Mouse (Mus musculus): ENCODE data around the gene Fnbp1. TPM values are rescaled to one million over a fixed set of nuclear protein-coding genes. Genes with fewer than 3 reads are reported as not detected.

Fnbp1 gene
- total and polyA plus RNA-seq, 2 experiments from 2014 or later: 22.1 to 30.7 TPM

GRCm38 (mm10) chr2:31031972-31032371 lies 109.8 kb downstream of the Fnbp1 start:
- Histone ChIP-seq H3K4me1 (ENCODE audit: insufficient read depth, low read length) (no peaks in the 10 kb centered on the region), H3K4me3 (ENCODE audit: low read depth, low read length) (no peak overlapping the region), H3K27me3 (ENCODE audit: insufficient read depth, low read length) (no peaks in the 10 kb centered on the region), H3K36me3 (ENCODE audit: insufficient read depth, low read length) (peaks cover 71% of the 10 kb centered on the region), H3K27ac (ENCODE audit: low read depth, low read length) (no peak overlapping the region), H3K9ac (replicated peaks; ENCODE audit: low read length, poor library complexity, severe bottlenecking) (no peak overlapping the region), H3K9me3 (ENCODE audit: low read length) (no peaks in the 10 kb centered on the region), H3K4me2 (ENCODE audit: low read depth, low read length, poor library complexity, severe bottlenecking) (no peak overlapping the region)
- no peak for TF ChIP-seq CTCF (IDR thresholded peaks at IDR 0.05)
- DNase-seq (ENCODE audit: low spot score): no peak
- no peak for ATAC-seq (ENCODE audit: low FRiP score)
- WGBS: 89% methylated on average over 7 of the region's 7 CpGs

GRCm38 (mm10) chr2:31026642-31027041 lies 115.2 kb downstream of the Fnbp1 start:
- Histone ChIP-seq H3K9ac (replicated peaks; ENCODE audit: low read length, poor library complexity, severe bottlenecking) (no peak overlapping the region), H3K27ac (ENCODE audit: low read depth, low read length) (no peak overlapping the region), H3K4me3 (ENCODE audit: low read depth, low read length) (no peak overlapping the region), H3K4me2 (ENCODE audit: low read depth, low read length, poor library complexity, severe bottlenecking) (no peak overlapping the region), H3K4me1 (ENCODE audit: insufficient read depth, low read length) (no peaks in the 10 kb centered on the region), H3K9me3 (ENCODE audit: low read length) (no peaks in the 10 kb centered on the region), H3K27me3 (ENCODE audit: insufficient read depth, low read length) (no peaks in the 10 kb centered on the region), H3K36me3 (ENCODE audit: insufficient read depth, low read length) (peaks cover 44% of the 10 kb centered on the region)
- DNase-seq (ENCODE audit: low spot score) (no peak), ATAC-seq (ENCODE audit: low FRiP score) (no peak)
- 74% methylated on average over 8 of the region's 8 CpGs for WGBS
- TF ChIP-seq CTCF (IDR thresholded peaks at IDR 0.05): no peak

GRCm38 (mm10) chr2:31025458-31025857 lies 116.3 kb downstream of the Fnbp1 start:
- H3K27me3 ChIP-seq (ENCODE audit: insufficient read depth, low read length): no peaks in the 10 kb centered on the region
- no peak overlapping the region for H3K4me3 ChIP-seq (ENCODE audit: low read depth, low read length)
- H3K9me3 ChIP-seq (ENCODE audit: low read length): no peaks in the 10 kb centered on the region
- ATAC-seq (ENCODE audit: low FRiP score): no peak
- no peak overlapping the region for H3K27ac ChIP-seq (ENCODE audit: low read depth, low read length)
- H3K9ac ChIP-seq (replicated peaks; ENCODE audit: low read length, poor library complexity, severe bottlenecking): no peak overlapping the region
- DNase-seq (ENCODE audit: low spot score): no peak
- H3K36me3 ChIP-seq (ENCODE audit: insufficient read depth, low read length): peaks cover 46% of the 10 kb centered on the region
- no peak for TF ChIP-seq CTCF (IDR thresholded peaks at IDR 0.05)
- no peaks in the 10 kb centered on the region for H3K4me1 ChIP-seq (ENCODE audit: insufficient read depth, low read length)
- 76% methylated on average over 3 of the region's 3 CpGs for WGBS
- H3K4me2 ChIP-seq (ENCODE audit: low read depth, low read length, poor library complexity, severe bottlenecking): no peak overlapping the region

GRCm38 (mm10) chr2:31024618-31025370 lies 117.0 kb downstream of the Fnbp1 start:
- Histone ChIP-seq H3K4me3 (ENCODE audit: low read depth, low read length) (no peak overlapping the region), H3K4me1 (ENCODE audit: insufficient read depth, low read length) (no peaks in the 10 kb centered on the region), H3K4me2 (ENCODE audit: low read depth, low read length, poor library complexity, severe bottlenecking) (no peak overlapping the region), H3K9ac (replicated peaks; ENCODE audit: low read length, poor library complexity, severe bottlenecking) (no peak overlapping the region), H3K27ac (ENCODE audit: low read depth, low read length) (no peak overlapping the region), H3K27me3 (ENCODE audit: insufficient read depth, low read length) (no peaks in the 10 kb centered on the region), H3K36me3 (ENCODE audit: insufficient read depth, low read length) (peaks cover 47% of the 10 kb centered on the region), H3K9me3 (ENCODE audit: low read length) (no peaks in the 10 kb centered on the region)
- TF ChIP-seq CTCF (IDR thresholded peaks at IDR 0.05): peak; percentile 92
- peak; percentile 69 for DNase-seq (ENCODE audit: low spot score)
- WGBS: 27% methylated on average over 5 of the region's 5 CpGs
- peak; percentile 43 for ATAC-seq (ENCODE audit: low FRiP score)

- Histone ChIP-seq H3K4me2 (ENCODE audit: low read depth, low read length, poor library complexity, severe bottlenecking) (no peak overlapping the region), H3K9ac (replicated peaks; ENCODE audit: low read length, poor library complexity, severe bottlenecking) (no peak overlapping the region), H3K4me3 (ENCODE audit: low read depth, low read length) (no peak overlapping the region), H3K9me3 (ENCODE audit: low read length) (no peaks in the 10 kb centered on the region), H3K27ac (ENCODE audit: low read depth, low read length) (no peak overlapping the region), H3K27me3 (ENCODE audit: insufficient read depth, low read length) (no peaks in the 10 kb centered on the region), H3K36me3 (ENCODE audit: insufficient read depth, low read length) (peaks cover 52% of the 10 kb centered on the region), H3K4me1 (ENCODE audit: insufficient read depth, low read length) (no peaks in the 10 kb centered on the region)
- WGBS: 79% methylated on average over 5 of the region's 5 CpGs
- DNase-seq (ENCODE audit: low spot score) (no peak), ATAC-seq (ENCODE audit: low FRiP score) (no peak)
- no peak for TF ChIP-seq CTCF (IDR thresholded peaks at IDR 0.05)
Observed at GRCm38 (mm10) chr2:31023940-31024339, 117.9 kb downstream of the Fnbp1 start.

- WGBS: 95% methylated on average over 2 of the region's 2 CpGs
- ATAC-seq (ENCODE audit: low FRiP score): no peak
- no peak for TF ChIP-seq CTCF (IDR thresholded peaks at IDR 0.05)
Observed at GRCm38 (mm10) chr2:31020202-31020601, 121.6 kb downstream of the Fnbp1 start.

More at GRCm38 (mm10) chr2:31020202-31020601, 121.6 kb downstream of the Fnbp1 start:
- H3K27me3 ChIP-seq (ENCODE audit: insufficient read depth, low read length): no peaks in the 10 kb centered on the region
- no peak overlapping the region for H3K4me2 ChIP-seq (ENCODE audit: low read depth, low read length, poor library complexity, severe bottlenecking)
- H3K36me3 ChIP-seq (ENCODE audit: insufficient read depth, low read length): peaks cover 69% of the 10 kb centered on the region
- H3K4me1 ChIP-seq (ENCODE audit: insufficient read depth, low read length): no peaks in the 10 kb centered on the region
- no peaks in the 10 kb centered on the region for H3K9me3 ChIP-seq (ENCODE audit: low read length)
- DNase-seq (ENCODE audit: low spot score): no peak
- no peak overlapping the region for H3K4me3 ChIP-seq (ENCODE audit: low read depth, low read length)
- H3K27ac ChIP-seq (ENCODE audit: low read depth, low read length): no peak overlapping the region
- no peak overlapping the region for H3K9ac ChIP-seq (replicated peaks; ENCODE audit: low read length, poor library complexity, severe bottlenecking)

All from midbrain, postnatal 0 days (tissue).